Mouse (Mus musculus) spleen, adult 2 months (tissue): ENCODE data around the gene Gcm1.

Experiments used
- CTCF ChIP-seq: fragments of 200-500 bp; IDR thresholded peaks from 2 replicates; pipeline ENCODE4 v1.5.1; 2011; ENCODE audit warnings: mild to moderate bottlenecking, inconsistent platforms; ENCODE audit not compliant: insufficient read depth, insufficient read length, insufficient replicate concordance; ENCODE audit errors: extremely low read depth
- POLR2A ChIP-seq: fragments of 200-500 bp; IDR thresholded peaks from 2 replicates; pipeline ENCODE4 v1.6.1; 2011; ENCODE audit warnings: low read depth, low read length, inconsistent platforms

GRCm38 (mm10) chr9:78053821-78054220 is 2.1 kb downstream of the Gcm1 start:
- TF ChIP-seq CTCF (no peak), POLR2A (no peak)
